Mouse (Mus musculus): ENCODE data around the gene Mlxipl.
A peak's percentile ranks its signal among the peaks of the same experiment; 100 is the strongest.

The Mlxipl gene

GRCm38 (mm10) chr5:135145955-135146354 is 56.3 kb downstream of the Mlxipl start:
- DNase-seq (ENCODE audit: low spot score in 2 of 2), result no peak

- DNase-seq (ENCODE audit: low spot score in 2 of 2), result no peak
These were observed 59.0 kb downstream of the Mlxipl start for GRCm38 (mm10) chr5:135148715-135149052.

GRCm38 (mm10) chr5:135149053-135149819 is 59.5 kb downstream of the Mlxipl start, which contains the start of gene Tbl2:
TSS of gene Tbl2 (plus strand) at chr5:135149657.
- DNase-seq (ENCODE audit: low spot score in 2 of 2), result peak; percentile 97 to 98

- no peak for DNase-seq (ENCODE audit: low spot score in 2 of 2)
These were observed 60.1 kb downstream of the Mlxipl start for GRCm38 (mm10) chr5:135149820-135150178.

GRCm38 (mm10) chr5:135156496-135156895 is 66.8 kb downstream of the Mlxipl start:
- no peak for DNase-seq (ENCODE audit: low spot score in 2 of 2)

GRCm38 (mm10) chr5:135161221-135161620 is 71.5 kb downstream of the Mlxipl start:
- DNase-seq (ENCODE audit: low spot score in 2 of 2), result peak in 1 of 2 experiments; percentile 66

GRCm38 (mm10) chr5:135161650-135162049 is 72.0 kb downstream of the Mlxipl start:
- DNase-seq (ENCODE audit: low spot score in 2 of 2), result no peak

- DNase-seq (ENCODE audit: low spot score in 2 of 2), result no peak
These were observed 72.7 kb downstream of the Mlxipl start for GRCm38 (mm10) chr5:135162361-135162760.

GRCm38 (mm10) chr5:135162821-135163220 is 73.1 kb downstream of the Mlxipl start:
- DNase-seq (ENCODE audit: low spot score in 2 of 2), result no peak

GRCm38 (mm10) chr5:135166909-135167308 is 77.2 kb downstream of the Mlxipl start:
- DNase-seq (ENCODE audit: low spot score in 2 of 2), result no peak

GRCm38 (mm10) chr5:135167469-135167868 is 77.8 kb downstream of the Mlxipl start:
- no peak for DNase-seq (ENCODE audit: low spot score in 2 of 2)

- DNase-seq (ENCODE audit: low spot score in 2 of 2), result peak; percentile 95 to 98
These were observed 78.7 kb downstream of the Mlxipl start, which contains the start of gene Bcl7b for GRCm38 (mm10) chr5:135168063-135169062. TSS of gene Bcl7b (plus strand) at chr5:135168283.

- DNase-seq (ENCODE audit: low spot score in 2 of 2), result no peak
These were observed 79.8 kb downstream of the Mlxipl start for GRCm38 (mm10) chr5:135169479-135169878.

GRCm38 (mm10) chr5:135171688-135172220 is 82.1 kb downstream of the Mlxipl start:
- no peak for DNase-seq (ENCODE audit: low spot score in 2 of 2)

GRCm38 (mm10) chr5:135172986-135173385 is 83.3 kb downstream of the Mlxipl start:
- DNase-seq (ENCODE audit: low spot score in 2 of 2), result no peak

GRCm38 (mm10) chr5:135175086-135175485 is 85.4 kb downstream of the Mlxipl start:
- DNase-seq (ENCODE audit: low spot score in 2 of 2), result no peak

GRCm38 (mm10) chr5:135178523-135178922 is 88.8 kb downstream of the Mlxipl start:
- DNase-seq (ENCODE audit: low spot score in 2 of 2), result no peak

GRCm38 (mm10) chr5:135178996-135179395 is 89.3 kb downstream of the Mlxipl start:
- peak; percentile 31 to 66 for DNase-seq (ENCODE audit: low spot score in 2 of 2)

- DNase-seq (ENCODE audit: low spot score in 2 of 2), result no peak
These were observed 89.9 kb downstream of the Mlxipl start for GRCm38 (mm10) chr5:135179616-135180015.

GRCm38 (mm10) chr5:135180796-135181195 is 91.1 kb downstream of the Mlxipl start:
- DNase-seq (ENCODE audit: low spot score in 2 of 2), result no peak

GRCm38 (mm10) chr5:135181776-135182175 is 92.1 kb downstream of the Mlxipl start:
- DNase-seq (ENCODE audit: low spot score in 2 of 2), result no peak
